Mouse (Mus musculus): Measurements from ENCODE around the gene Gdpgp1.

DNA sequence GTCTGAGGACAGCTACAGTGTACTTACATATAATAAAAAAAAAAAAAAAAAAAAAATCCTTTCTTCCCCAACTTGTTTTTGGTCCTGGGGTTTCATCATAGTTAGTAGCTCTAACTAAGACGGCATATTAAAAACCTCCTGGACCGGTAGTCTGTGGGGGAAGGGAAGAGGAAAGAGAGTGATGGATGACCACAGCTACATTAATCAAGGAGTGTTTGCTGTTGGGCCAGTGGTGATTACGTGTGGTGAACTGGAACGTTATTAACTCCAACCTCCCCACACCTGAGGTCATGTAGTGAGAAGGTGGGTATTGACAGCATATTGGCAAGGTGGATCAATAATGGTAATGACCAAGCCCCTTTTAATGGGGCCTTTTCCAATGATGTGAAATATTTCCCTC lies 48.1 kb upstream of the Gdpgp1 start:
- no peak for TF ChIP-seq CTCF (IDR thresholded peaks at IDR 0.05; ENCODE audit: extremely low read depth, insufficient read depth, insufficient read length, insufficient replicate concordance)
- TF ChIP-seq POLR2A (IDR thresholded peaks at IDR 0.05; ENCODE audit: low read depth, low read length): no peak
